Mouse (Mus musculus) lung, adult 2 months (tissue): ENCODE measurements around the gene Sipa1l3.

Experiments
- CTCF ChIP-seq: fragments of 200-500 bp; IDR thresholded peaks from 2 replicates; pipeline ENCODE4 v1.5.1; 2011; ENCODE audit warnings: mild to moderate bottlenecking, low read length, control low read depth; ENCODE audit not compliant: insufficient read depth
- POLR2A ChIP-seq: fragments of 200-500 bp; IDR thresholded peaks from 2 replicates; pipeline ENCODE4 v1.6.1; 2011; ENCODE audit warnings: low read depth, mild to moderate bottlenecking, control low read depth, low read length, borderline replicate concordance; ENCODE audit errors: extremely low read depth

DNA sequence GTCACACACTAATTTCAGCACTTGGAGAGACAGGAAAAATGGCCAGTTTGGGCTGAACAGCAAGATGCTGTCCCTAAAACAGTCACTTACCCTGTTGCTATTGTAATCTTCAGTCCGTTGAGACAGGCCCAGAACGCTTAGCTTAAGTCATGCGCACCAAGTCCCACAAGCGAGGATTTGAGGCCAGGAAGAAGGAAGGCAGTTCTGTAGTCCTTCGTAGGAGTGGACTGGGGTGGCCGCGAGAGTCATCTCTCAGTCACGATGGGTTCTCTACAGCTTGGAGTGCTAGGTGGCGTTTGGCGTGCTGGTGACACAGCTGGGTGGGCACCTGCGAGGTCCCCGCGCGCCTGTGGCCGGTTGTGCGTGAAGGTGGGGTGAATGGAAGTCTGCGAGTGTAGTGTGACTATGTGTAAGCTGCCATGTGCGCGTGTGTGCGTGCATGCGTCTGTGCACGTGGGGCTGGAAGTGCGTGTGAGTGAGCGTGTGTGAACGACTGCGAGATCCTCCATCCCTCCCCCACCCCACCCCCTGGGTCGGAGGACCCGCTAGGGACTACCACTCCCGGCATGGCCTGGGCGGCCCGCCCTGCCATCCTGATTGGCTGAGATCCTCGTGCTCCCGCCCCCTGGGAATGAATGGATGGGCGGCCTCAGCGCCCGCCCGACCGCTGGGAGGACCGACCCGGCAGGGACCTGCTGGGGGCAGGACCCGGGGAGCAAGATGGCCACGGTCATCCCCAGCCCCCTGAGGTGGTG lies 210.9 kb downstream of the Sipa1l3 start:
- TF ChIP-seq CTCF: no peak
- TF ChIP-seq POLR2A: no peak
